Mouse (Mus musculus): ENCODE data around the gene Pacs2. TPM values are rescaled to one million over a fixed set of nuclear protein-coding genes. Genes with fewer than 3 reads are reported as not detected.

Gene Pacs2
- 19.0 and 19.4 TPM in 2 replicates for polyA plus RNA-seq (2016; fragmentation: Nextera tagmentation; extraction: Ambion mirVana)

DNA sequence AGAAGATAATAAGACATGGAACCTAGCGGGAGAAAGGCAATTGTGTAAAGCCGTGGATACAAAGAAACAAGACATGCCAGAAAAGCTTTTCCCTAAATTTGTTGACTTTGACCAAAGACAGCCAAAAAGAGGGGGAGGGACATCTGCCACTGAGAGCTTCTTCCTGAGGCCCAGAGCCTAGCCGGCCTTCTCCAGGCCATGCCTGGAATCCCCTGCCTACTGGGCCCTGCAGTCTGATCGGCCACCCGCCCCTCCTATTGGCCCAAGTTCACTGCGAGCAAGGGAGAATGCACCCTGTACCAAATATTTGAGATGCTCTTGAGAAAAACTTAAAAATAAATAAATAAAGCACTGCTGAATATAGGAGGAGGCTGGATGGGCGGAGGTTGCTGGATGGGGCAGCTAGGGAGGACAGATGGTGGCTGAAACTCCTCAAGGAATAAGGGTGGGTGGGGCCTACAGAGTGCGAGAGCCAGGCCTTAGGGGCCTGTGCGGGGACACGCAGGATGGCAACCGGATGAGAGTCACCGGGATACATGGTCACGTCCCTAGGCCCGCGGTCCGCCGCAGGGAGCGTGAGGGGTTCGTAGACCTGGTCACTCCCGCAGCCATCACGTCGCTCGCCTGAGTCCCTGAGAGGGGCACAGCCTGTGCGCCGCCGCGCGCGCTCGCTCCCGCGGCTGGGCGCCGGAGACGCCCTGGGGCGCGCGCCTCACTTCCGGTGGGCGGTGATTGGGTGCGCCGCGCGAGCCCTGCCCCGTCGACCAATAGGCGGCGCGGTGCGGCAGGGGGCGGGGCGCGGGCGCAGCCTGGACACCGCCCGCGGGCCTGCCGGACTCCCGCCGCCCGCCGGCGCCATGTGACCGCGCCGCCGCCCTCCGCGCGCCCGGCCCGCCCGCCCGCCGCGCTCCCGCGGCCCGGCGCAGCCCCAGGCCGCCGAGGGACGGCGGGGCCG, at the start of gene Pacs2:
Pacs2 (plus strand) TSS at position 905 of the 955 bp plus-strand sequence.
- peak; percentile 84 for ATAC-seq (ENCODE audit: insufficient number of reproducible peaks, insufficient read depth, low FRiP score, low TSS enrichment)
- Histone ChIP-seq H3K27ac (peak within 1 kb of the TSS; percentile 90), H3K4me3 (peak within 1 kb of the TSS; percentile 81), H3K4me2 (replicated peaks) (peak within 1 kb of the TSS; percentile 92), H3K9me3 (no peaks in the 10 kb centered on the region), H3K36me3 (no peaks in the 10 kb centered on the region), H3K9ac (peak within 1 kb of the TSS; percentile 91), H3K4me1 (peaks cover 28% of the 10 kb centered on the region), H3K27me3 (no peaks in the 10 kb centered on the region)
- WGBS, result 3% methylated on average over 57 of the region's 85 CpGs

DNA sequence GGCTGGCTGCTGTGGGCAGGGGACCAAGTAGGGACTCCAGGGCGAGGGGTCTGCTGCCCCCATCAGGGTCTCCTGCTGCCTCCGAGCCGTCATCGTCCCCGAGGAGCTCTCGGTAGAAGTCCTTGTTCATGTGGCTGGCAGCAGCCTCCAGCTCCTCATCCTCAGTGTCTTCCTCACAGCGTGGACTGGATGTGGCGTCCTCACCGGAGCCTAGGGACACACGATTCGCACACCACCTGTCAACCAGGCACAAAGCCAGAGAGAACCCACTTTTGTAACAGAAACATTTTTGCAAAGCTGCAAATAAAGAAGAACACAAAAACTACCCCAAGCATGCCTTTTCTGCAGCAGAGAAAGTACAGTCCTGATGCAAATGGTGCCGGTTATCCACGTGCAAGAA, 48.5 kb upstream of the Pacs2 start:
- Histone ChIP-seq H3K9me3 (no peaks in the 10 kb centered on the region), H3K4me3 (no peak overlapping the region), H3K9ac (no peak overlapping the region), H3K36me3 (peaks cover 97% of the 10 kb centered on the region), H3K4me1 (no peaks in the 10 kb centered on the region), H3K27ac (no peak overlapping the region), H3K27me3 (no peaks in the 10 kb centered on the region), H3K4me2 (replicated peaks) (no peak overlapping the region)
- no peak for ATAC-seq (ENCODE audit: insufficient number of reproducible peaks, insufficient read depth, low FRiP score, low TSS enrichment)
- 93% methylated on average over 13 of the region's 13 CpGs for WGBS

DNA sequence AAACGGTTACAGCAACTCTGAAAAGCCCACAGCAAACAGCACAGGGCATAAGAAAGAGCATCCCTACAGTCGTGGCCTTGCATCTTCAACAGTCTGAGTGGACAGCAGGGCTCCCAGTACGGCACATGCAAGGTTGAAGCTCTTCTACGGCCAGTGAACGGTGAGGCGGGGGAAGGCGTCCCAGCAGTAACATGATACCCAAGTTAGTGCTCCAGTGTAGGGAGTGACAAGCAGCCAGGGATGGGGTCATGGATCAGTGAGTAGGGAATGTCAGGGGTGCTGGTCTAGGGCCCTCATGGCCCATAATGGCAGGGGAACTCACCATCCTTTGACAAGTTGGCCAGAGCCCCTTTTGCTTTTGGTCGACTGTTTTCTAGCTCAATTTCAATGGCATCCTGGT, 45.4 kb upstream of the Pacs2 start:
- no peak overlapping the region for H3K4me2 ChIP-seq (replicated peaks)
- no peaks in the 10 kb centered on the region for H3K27me3 ChIP-seq
- H3K9ac ChIP-seq, result no peak overlapping the region
- H3K9me3 ChIP-seq, result no peaks in the 10 kb centered on the region
- no peak overlapping the region for H3K4me3 ChIP-seq
- ATAC-seq (ENCODE audit: insufficient number of reproducible peaks, insufficient read depth, low FRiP score, low TSS enrichment), result no peak
- H3K36me3 ChIP-seq, result peaks cover 92% of the 10 kb centered on the region
- 67% methylated on average over 8 of the region's 8 CpGs for WGBS
- no peak overlapping the region for H3K27ac ChIP-seq
- no peaks in the 10 kb centered on the region for H3K4me1 ChIP-seq

DNA sequence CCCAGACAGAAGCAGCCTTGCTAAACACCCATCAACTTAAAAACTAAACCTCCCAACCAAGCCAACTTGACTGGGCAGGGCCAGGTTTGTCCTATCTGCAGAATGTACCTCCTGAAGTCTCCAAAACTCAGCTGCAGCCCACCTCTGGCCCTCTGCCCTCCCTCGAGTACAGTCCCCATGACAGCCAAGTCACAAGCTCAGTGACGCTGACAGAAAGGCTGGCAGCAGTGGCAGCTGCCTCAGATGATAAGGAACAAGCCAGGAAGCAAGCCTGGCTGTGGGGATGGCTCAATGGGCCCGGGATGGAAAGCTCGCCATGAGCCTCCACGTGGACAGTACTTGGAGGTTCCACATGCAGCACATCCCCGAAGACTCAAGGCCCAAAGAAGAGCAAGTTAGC, 44.7 kb upstream of the Pacs2 start:
- WGBS, result 92% methylated on average over 6 of the region's 6 CpGs
- H3K36me3 ChIP-seq, result peaks cover 85% of the 10 kb centered on the region
- ATAC-seq (ENCODE audit: insufficient number of reproducible peaks, insufficient read depth, low FRiP score, low TSS enrichment), result no peak

GRCm38 (mm10) chr12:112974736-112975135, 39.6 kb upstream of the Pacs2 start:
- ATAC-seq (ENCODE audit: insufficient number of reproducible peaks, insufficient read depth, low FRiP score, low TSS enrichment), result no peak
- 89% methylated on average over 9 of the region's 9 CpGs for WGBS
- no peaks in the 10 kb centered on the region for H3K9me3 ChIP-seq
- H3K36me3 ChIP-seq, result peaks cover 67% of the 10 kb centered on the region
- peaks cover 13% of the 10 kb centered on the region for H3K4me1 ChIP-seq
- no peak overlapping the region for H3K9ac ChIP-seq
- no peaks in the 10 kb centered on the region for H3K27me3 ChIP-seq
- no peak overlapping the region for H3K4me2 ChIP-seq (replicated peaks)
- no peak overlapping the region for H3K27ac ChIP-seq
- H3K4me3 ChIP-seq, result no peak overlapping the region

More for the DNA sequence above, 44.7 kb upstream of the Pacs2 start:
- Histone ChIP-seq H3K27me3 (no peaks in the 10 kb centered on the region), H3K4me3 (no peak overlapping the region), H3K4me2 (replicated peaks) (no peak overlapping the region), H3K9ac (no peak overlapping the region), H3K4me1 (no peaks in the 10 kb centered on the region), H3K27ac (no peak overlapping the region), H3K9me3 (no peaks in the 10 kb centered on the region)

DNA sequence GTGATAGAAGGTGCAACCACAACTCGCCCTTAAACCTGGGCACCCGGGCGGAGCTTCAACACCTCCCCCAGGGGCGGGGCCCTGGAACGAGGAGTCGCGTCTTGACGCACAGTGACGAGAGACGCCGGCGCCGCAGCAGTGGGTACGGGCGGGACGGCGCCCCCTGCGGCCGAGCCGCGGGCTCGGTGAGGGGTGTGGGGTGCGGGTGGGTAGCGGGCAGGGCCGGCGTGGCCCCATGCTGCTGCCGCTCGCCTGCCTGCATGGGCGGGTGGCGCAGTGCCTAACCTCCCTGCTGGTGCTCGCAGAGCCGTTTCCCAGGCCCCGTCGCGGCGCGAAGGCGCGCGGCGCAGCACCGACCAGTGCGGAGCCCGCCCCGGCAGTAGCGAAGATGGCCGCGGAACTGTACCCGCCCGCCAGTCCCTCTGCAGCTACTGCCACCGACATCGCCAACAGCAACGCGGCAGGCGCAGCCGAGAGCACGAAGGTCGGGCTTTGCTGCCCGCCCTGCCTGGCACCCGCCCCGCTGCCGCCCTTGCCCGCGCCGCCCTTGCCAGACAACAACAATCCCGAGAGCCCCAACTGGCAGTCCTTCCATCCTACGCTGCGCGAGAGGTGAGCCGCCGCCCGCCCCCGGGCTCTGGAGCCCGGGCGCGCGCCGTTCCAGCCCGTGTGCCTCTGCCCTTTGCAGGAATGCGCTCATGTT, 37.8 kb upstream of the Pacs2 start, which contains the start of gene Btbd6:
Btbd6 (plus strand) TSS at position 112 of the 703 bp plus-strand sequence.
- peak within 1 kb of the TSS; percentile 80 for H3K9ac ChIP-seq
- no peaks in the 10 kb centered on the region for H3K27me3 ChIP-seq
- H3K4me1 ChIP-seq, result peaks cover 13% of the 10 kb centered on the region
- under 1% methylated on average over 79 of the region's 80 CpGs for WGBS
- peak within 1 kb of the TSS; percentile 67 for H3K4me3 ChIP-seq
- no peaks in the 10 kb centered on the region for H3K9me3 ChIP-seq
- peak within 1 kb of the TSS; percentile 70 for H3K4me2 ChIP-seq (replicated peaks)
- peaks cover 71% of the 10 kb centered on the region for H3K36me3 ChIP-seq
- peak; percentile 91 for ATAC-seq (ENCODE audit: insufficient number of reproducible peaks, insufficient read depth, low FRiP score, low TSS enrichment)
- H3K27ac ChIP-seq, result peak within 1 kb of the TSS; percentile 87

- 40% methylated on average over 12 of the region's 12 CpGs for WGBS
- peak overlapping the region; percentile 87 for H3K27ac ChIP-seq
- peak overlapping the region; percentile 67 for H3K4me3 ChIP-seq
- no peak for ATAC-seq (ENCODE audit: insufficient number of reproducible peaks, insufficient read depth, low FRiP score, low TSS enrichment)
- peak overlapping the region; percentile 70 for H3K4me2 ChIP-seq (replicated peaks)
- no peaks in the 10 kb centered on the region for H3K27me3 ChIP-seq
- H3K36me3 ChIP-seq, result peaks cover 71% of the 10 kb centered on the region
- H3K4me1 ChIP-seq, result peaks cover 13% of the 10 kb centered on the region
- H3K9ac ChIP-seq, result peak overlapping the region; percentile 80
- no peaks in the 10 kb centered on the region for H3K9me3 ChIP-seq
These were observed 37.2 kb upstream of the Pacs2 start for GRCm38 (mm10) chr12:112977156-112977555.

GRCm38 (mm10) chr12:112982031-112982430, 32.3 kb upstream of the Pacs2 start:
- no peaks in the 10 kb centered on the region for H3K9me3 ChIP-seq
- WGBS, result 95% methylated on average over 2 of the region's 2 CpGs
- ATAC-seq (ENCODE audit: insufficient number of reproducible peaks, insufficient read depth, low FRiP score, low TSS enrichment), result no peak
- no peaks in the 10 kb centered on the region for H3K27me3 ChIP-seq
- peaks cover 90% of the 10 kb centered on the region for H3K36me3 ChIP-seq
- H3K4me3 ChIP-seq, result no peak overlapping the region
- no peak overlapping the region for H3K4me2 ChIP-seq (replicated peaks)
- peaks cover 6% of the 10 kb centered on the region; the same call in 1 of the 2 replicates for H3K4me1 ChIP-seq
- H3K9ac ChIP-seq, result no peak overlapping the region
- H3K27ac ChIP-seq, result no peak overlapping the region

GRCm38 (mm10) chr12:112985346-112985745, 29.0 kb upstream of the Pacs2 start:
- no peak for ATAC-seq (ENCODE audit: insufficient number of reproducible peaks, insufficient read depth, low FRiP score, low TSS enrichment)
- peaks cover 70% of the 10 kb centered on the region for H3K36me3 ChIP-seq
- WGBS, result 93% methylated on average over 6 of the region's 6 CpGs

DNA sequence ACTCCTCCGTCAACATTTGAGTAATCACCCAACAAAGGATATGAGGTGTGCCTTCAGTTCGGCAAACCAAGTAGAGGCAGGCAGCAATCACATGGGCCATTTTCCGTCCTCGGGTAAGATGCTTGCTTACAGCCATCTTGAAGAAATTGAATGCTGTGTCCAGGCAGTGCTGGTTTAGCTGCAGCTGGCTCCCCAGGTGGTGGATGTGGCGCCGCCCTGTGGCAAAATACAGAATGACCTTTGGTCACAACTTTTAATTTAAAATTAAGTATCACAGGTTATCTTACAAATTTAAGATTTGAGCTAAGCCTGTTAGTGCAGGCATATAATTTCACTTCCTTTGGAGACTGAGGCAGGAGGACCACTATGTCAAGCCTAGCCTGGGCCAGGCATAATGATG, 26.4 kb upstream of the Pacs2 start:
- Histone ChIP-seq H3K4me2 (replicated peaks) (no peak overlapping the region), H3K9me3 (no peaks in the 10 kb centered on the region), H3K4me3 (no peak overlapping the region), H3K27ac (no peak overlapping the region), H3K4me1 (no peaks in the 10 kb centered on the region), H3K36me3 (peaks cover 62% of the 10 kb centered on the region), H3K9ac (no peak overlapping the region), H3K27me3 (no peaks in the 10 kb centered on the region)
- ATAC-seq (ENCODE audit: insufficient number of reproducible peaks, insufficient read depth, low FRiP score, low TSS enrichment), result no peak
- WGBS, result 62% methylated on average over 6 of the region's 6 CpGs

More at GRCm38 (mm10) chr12:112985346-112985745, 29.0 kb upstream of the Pacs2 start:
- Histone ChIP-seq H3K4me2 (replicated peaks) (no peak overlapping the region), H3K27me3 (no peaks in the 10 kb centered on the region), H3K9ac (no peak overlapping the region), H3K27ac (no peak overlapping the region), H3K4me3 (no peak overlapping the region), H3K9me3 (no peaks in the 10 kb centered on the region), H3K4me1 (no peaks in the 10 kb centered on the region)

DNA sequence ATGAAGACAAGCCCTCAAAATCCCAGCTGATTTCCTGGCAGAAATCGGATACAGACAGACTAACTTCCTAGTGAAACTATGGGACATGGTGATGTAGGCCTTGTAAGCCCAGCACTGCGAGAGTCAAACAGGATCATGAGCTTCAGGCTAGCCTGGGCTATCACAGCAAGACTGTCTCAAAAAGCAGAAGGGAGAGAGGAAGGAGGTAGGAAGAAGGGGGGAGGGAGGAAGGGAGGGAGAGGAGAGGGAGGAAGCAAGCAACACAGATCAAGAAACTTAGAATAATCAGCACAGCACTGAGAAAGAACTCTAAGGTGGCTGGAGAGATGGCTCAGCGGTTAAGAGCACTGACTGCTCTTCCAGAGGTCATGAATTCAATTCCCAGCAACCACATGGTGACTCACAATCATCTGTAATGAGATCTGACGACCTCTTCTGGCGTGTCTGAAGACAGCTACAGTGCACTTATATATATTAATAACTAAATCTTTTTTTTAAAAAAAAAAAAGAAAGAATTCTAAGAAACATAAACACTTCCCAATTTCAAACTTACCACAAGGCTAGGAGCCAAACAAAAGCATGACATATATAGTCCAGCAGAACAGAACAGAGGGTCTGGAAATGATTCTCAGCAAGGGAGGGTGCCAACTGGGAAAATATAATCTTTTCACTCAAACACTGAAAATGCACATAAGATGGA, 23.5 kb upstream of the Pacs2 start:
- Histone ChIP-seq H3K36me3 (peaks cover 45% of the 10 kb centered on the region), H3K27ac (no peak overlapping the region), H3K4me2 (replicated peaks) (no peak overlapping the region), H3K9ac (no peak overlapping the region), H3K27me3 (no peaks in the 10 kb centered on the region), H3K4me1 (no peaks in the 10 kb centered on the region), H3K9me3 (no peaks in the 10 kb centered on the region), H3K4me3 (no peak overlapping the region)
- 86% methylated on average over 5 of the region's 5 CpGs for WGBS
- no peak for ATAC-seq (ENCODE audit: insufficient number of reproducible peaks, insufficient read depth, low FRiP score, low TSS enrichment)
